Mouse (Mus musculus) cortical plate, adult 2 months (tissue): ENCODE measurements at regions not wholly inside any gene's neighbourhood (a gene's known extent, or its start where the extent isn't known, plus 50 kb on each side); places are given as distances from the start of the nearest gene placed in this dataset.

Source experiments
- CTCF ChIP-seq: fragments of 200-500 bp; IDR thresholded peaks from 2 replicates; pipeline ENCODE4 v1.5.1; 2011; ENCODE audit warnings: mild to moderate bottlenecking, control low read depth, low read length; ENCODE audit not compliant: insufficient read depth; ENCODE audit errors: extremely low read depth
- POLR2A ChIP-seq: fragments of 200-500 bp; IDR thresholded peaks from 2 replicates; pipeline ENCODE4 v1.6.1; 2011; ENCODE audit warnings: mild to moderate bottlenecking, low read length, control low read depth; ENCODE audit not compliant: insufficient read depth; ENCODE audit errors: extremely low read depth

DNA sequence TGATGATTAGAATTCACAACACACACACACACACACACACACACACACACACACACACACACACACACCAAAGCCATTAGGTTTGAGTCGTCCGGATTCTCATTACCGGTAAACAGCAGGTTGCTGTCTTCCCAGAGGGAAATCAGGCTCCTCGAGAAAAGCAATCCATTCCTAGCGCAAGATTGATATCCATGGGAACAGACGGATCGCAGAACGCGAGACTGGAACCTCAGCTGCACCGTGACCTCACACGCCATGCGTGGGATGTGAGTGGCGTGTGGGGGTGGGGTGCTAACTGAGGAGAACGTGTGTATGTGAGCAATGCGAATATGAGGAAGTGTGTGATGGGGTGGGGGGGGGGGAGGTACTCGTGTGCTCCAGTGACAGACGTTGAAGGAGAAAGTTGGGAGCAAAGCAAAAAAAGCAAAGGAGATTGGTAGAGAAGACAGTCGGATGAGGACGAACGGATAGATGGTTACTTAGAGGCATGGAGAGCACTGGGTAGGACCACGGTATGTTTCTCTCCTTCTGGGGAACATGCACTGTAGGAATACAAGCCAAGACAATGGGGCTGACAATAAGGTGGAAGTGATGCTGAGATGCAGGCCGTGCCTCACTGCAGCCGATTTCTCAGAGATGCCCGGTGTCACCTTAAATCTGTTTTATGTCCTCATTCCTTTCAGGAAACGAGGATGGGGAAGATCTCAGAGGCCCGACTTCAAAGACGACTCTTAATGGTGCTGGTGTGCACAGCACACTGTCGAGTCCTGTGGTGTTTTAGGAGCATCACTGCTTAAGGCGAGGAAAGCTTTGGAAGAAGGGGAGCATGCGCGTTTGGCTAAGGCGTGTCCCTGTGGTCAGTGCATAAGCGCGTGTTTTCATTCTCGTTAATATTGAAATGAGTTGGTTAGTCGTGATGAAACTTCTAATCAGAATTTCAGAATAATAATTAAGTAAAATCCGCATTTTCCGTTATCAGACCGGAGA is 516.7 kb upstream of the BB014433 start:
- TF ChIP-seq POLR2A (no peak), CTCF (no peak)
